Mouse (Mus musculus) lung, postnatal 4 days (tissue): ENCODE results near the gene Ilf2.
A peak's percentile ranks its signal among the peaks of the same experiment; 100 is the strongest.

ENCODE experiments used
- DNase-seq, 2 experiments: peaks; one replicate each; pipeline ENCODE4 v3.0.0; 2021

Gene Ilf2

DNA sequence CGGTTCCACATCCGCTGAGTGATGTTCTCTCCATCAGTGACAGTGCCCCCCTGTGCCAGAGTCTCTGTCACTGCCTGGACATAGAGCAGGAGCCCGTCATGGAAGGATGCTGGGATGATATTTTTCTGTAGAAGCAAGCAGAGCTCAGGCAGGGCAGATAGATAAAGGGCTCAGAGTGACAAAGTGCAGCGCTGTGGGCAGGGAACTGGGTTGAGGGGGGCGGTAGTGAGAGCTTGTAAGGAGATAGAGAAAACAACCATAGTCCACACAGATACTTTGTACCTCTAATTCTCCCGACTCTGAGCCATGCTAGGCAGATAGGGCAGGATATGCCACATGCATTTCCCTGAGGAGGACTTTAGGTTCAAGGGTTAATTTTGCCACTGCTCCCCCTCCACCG lies 13.3 kb upstream of the Ilf2 start:
- DNase-seq: no peak

DNA sequence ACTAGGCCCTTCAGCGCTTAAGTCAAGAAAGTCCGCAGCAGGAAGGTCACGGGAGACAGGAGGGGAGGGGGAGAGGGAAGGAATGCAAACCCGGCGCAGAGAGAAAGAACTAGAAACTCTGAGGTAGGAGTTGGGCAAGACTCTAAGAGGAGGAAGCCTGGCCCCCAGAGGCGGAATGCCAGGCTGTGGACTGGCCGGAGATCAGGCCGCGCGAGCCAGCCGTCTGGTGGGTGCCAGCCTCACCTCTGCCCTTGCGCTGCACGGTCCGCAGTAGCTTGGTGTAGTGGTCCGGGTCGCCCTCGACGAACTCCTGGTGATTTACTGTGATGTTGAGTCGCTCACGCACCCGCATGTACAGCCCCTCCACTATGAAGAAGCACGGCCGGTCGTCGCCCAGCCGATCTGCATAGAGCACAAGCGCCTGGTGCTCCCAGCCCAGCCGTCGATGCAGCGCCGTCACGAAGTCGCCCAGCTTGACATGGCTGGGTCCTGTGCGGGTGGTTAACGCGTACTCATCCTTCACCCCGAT lies 11.3 kb upstream of the Ilf2 start:
- peak; percentile 71 to 86 for DNase-seq

DNA sequence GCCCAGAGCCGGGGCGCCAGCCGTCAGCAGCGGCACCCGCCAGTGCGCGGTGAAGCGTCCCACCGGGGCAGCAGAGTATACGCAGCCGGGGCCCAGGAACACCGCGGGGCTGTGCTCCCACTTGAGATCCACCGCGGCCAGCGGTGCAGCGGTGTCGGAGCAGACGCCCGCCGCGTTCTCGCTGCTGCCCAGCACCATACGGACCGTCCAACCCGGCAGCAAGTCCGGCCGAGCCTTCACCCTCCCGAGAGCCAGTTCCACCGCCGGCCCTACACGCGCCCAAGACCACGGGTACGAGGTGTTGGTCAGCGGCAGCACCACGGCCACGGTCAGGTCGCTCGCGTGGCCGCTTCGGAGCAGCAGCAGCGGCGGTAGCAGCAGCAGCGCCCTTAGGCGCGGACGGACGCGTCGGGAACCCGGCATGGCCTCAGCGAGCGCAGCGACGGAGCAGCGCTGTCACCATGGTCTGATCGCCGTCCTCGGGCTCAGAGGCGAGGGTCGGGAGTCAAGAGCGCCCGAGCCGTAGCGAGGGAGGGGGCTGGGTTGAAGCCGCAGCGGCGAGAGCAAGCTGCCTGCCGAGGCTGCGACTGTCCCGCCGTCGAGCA lies 10.7 kb upstream of the Ilf2 start:
- peak; percentile 51 to 62 for DNase-seq

DNA sequence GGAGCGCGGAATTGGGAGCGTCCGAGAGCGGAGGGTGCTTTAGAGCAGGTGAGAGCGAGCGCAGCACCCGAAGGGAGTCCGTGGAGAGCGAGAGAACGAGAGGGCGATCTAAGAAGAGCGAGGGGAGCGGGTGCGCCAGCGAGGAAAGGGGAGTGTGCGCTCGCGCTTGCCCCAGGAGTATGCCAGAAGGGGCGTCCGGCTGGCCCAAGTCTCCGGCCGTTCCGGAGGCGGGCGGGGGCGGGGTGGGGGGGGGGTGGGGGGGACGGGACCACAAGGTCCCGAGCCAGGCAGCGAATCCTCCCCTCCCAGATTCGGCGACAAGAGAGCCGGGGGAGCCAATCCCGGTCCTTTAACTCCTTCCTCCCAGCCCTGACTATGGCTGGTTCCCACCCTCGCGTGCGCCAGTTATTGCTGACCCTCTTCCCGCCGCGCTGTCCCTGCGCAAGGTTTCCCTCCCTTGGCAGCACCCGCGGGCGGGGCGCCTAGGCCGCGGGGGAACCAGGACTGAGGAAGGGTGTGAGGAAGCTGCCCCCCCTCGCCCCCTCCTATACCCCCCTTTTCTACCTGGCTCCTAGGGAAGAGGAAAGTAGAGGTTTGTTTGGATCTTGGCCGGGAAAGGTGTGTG lies 10.1 kb upstream of the Ilf2 start, which contains the start of gene Npr1:
Gene Npr1, minus strand, starts transcription at position 181 of the 625 bp plus-strand sequence.
- peak; percentile 77 to 88 for DNase-seq

DNA sequence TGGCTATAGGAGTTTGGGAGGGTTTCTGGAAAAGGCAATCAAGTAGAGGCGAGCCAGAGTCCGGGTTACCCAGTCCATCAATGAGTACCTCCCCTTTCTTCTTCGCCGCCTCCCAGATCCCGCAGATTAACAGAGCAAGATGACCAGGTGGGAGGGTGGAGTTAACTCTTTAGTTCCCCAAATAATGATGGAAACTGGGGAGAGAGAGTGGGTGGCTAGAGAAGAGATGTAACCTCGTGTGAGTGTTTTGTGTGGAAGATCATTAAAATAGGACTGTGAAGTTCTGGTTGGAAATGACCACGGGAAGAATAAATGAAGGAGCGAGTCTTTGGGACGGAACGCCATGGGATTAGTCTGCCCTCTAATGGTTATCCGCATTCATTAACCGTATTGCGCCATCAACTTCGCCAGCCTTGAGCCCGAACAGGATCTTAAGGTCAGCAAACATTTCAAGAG lies 9.6 kb upstream of the Ilf2 start:
- DNase-seq: peak; percentile 73 to 83

DNA sequence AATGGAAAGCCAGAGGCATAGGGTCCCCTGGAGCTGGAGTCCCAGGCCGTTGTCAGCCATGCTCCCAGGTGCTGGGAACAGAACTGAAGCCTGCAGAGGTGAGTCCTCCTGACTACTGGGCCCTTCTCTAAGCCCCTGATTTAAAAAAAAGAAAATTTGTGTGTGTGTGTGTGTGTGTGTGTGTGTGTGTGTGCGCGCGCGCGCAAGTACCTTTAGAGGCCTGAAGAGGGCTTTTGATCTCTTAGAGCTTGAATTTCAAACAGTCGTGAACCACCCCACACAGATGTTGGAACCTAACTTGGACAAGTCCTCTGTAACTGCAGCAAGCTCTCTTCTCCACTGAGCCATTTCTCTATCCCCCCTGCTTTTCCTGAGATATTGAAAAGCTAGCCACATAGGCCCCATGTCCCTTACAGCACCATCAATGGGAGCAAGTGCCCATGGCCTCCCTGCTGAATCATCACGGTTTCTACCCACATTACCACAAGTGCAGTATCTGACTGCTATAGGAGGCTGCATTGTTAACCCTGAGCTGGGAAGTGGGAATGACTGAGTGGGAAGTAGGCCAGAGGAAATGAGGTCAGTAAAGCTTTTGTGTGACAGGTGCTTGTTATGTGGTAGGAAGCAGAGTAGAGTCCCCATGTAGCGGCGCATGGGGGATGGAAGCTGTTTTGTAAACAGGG lies 8.2 kb upstream of the Ilf2 start:
- peak in 1 of 2 experiments; percentile 12 for DNase-seq

DNA sequence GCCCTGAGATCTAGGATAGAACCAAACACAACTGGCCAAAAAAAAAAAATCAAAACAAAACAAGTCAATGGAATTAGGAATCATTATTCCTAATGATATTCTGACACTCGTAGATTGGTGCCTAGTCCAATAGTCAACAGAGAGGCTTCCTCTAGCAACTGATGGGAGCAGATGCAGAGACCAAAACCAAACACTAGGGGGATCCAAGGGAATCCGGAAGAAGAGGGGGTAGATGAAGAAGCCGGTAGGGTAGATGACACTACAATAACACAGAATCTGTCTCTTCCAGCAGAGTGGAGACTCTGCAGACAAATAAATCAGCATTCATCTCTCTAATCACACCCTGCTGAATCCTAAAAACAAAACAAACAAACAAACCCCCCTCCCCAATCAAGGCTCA lies 3.7 kb upstream of the Ilf2 start:
- DNase-seq: peak in 1 of 2 experiments; percentile 70

DNA sequence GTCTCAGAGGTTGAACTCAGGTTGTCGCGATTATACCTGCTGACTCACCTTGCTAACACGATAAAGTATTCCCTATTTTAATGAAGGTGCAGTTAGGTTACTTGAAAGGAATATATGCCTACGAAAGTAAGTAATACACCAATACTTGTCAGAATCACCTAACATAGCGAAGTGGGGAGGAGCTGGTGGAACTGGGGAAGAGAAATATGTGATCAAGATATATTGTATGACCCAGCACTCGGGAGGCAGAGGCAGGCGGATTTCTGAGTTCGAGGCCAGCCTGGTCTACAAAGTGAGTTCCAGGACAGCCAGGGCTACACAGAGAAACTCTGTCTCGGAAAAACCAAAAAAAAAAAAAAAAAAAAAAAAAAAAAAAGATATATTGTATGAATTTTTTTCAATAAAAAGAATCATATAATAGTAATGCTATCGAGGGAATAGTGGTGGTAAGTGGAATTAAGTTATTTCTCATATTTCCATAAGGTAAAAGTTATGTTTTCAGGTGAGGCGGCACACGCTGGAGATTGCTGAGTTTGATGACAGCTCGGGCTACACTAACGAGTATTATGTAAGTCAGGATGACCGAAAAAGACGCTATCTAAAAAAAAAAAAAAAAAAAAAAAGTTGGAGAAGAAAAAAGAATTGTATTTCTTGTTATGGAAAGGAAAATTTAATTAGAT lies 635 bp upstream of the Ilf2 start:
- no peak for DNase-seq

DNA sequence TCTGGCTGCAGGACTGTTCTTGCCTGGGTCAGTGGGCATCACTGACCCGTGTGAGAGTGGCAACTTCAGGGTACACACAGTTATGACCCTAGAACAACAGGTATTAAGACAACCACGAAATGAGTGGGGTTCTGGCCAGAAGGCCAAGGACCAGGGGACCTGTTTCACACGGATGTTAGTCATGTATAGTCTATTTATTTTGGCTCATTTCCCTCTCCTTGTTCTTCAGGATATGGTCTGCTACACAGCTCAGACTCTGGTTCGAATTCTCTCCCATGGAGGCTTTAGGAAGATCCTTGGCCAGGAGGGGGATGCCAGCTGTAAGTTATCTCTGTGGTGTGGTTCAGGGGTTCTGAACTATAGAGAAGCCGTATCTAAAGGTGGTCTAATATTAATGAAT lies 11.1 kb downstream of the Ilf2 start:
- DNase-seq: no peak

DNA sequence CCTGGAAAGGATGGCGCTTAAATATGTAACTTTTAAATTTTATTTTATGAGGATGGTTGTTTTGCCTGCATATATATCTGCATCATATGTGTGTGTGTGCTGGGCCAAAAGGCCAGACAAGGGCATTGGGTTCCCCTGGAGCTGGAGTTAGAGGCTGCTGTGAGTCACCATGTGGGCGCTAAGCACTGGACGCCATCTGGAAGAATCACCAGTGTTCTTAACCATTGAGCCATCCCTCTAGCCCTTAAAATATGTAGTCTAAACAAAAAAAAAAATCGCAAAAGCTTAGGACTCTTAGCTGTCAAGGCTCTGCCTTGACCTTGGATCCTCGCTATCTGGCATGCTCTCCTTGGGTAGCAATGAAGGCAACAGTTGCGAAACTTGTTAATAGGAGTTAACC lies 12.7 kb downstream of the Ilf2 start:
- no peak for DNase-seq

DNA sequence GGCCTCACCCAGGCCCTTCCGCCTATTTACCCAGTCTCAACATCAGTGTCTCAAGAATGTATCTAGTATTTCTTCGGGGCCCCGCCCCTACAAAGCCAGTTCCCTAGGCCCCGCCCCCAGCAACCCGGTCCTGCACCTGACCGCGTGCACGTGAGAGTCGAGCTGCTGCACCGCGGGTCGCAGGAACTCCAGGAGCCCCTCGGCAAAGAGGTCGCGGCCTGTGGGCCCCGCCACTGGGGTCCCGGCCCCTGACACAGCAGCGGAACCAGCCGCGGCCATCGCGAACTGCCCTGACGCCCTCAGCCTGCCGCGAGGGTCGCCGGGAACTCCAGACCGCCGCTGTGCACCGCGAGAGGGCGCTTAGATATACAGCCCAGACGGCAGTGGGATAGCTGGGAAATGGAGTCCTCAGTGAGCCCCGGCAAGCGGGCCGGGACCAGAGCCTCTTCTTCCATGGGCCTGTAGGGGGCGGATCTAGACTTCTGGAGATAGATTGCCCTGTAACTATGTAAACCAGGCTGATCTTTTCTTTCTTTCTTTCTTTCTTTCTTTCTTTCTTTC lies 14.8 kb downstream of the Ilf2 start, which contains the start of gene Snapin:
Gene Snapin, minus strand, starts transcription at position 338 of the 561 bp plus-strand sequence.
- DNase-seq: peak; percentile 97 to 98

DNA sequence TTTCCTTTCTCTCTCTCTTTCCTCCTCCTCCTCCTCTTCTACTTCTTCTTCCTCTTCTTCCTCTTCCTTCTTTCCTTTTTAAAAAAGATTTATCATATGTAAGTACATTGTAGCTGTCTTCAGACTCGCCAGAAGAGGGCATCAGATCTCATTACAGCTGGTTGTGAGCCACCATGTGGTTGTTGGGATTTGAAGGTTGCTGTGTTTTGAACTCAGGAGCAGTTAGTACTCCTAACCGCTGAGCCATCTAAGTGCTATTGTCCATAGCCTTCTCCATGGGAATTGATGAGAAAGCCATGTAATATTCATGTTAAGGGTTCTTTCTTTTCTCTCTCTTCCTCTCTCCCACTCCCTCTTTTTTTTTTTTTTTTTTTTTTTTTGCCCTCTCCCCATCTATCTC lies 15.4 kb downstream of the Ilf2 start:
- peak in 1 of 2 experiments; percentile 67 for DNase-seq

DNA sequence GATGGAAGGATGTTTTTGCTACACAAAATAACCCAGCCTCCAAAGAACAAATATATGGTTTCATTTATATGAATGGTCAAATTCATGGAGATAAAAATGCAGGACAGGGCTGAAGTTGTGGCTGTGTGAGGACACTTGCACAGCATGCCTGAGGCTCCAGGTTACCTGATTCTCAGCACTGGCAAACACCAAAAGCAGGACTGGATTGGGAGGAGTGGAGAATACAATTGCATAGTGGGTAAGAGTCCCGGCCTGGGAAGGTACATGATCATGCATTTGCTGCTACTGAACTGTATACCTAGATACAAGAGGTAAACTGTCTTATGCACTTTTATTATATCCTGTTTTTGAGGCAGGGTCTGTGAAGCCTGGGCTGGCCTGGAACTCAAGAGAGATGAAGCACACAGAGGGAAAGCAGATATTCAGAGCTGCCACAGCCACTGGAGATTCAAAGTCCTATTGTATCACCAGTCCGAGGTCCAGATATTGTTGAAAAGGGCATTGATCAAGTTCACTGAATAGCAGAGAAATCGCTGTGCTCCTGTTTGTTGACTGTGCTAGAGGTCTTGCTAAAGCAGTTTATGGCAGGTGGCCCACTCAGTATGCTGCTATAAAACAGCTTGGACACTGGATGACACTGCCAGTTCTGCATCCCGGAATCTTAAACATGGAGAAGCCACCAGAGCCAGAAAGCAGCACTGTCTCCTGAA lies 18.1 kb downstream of the Ilf2 start:
- DNase-seq: no peak

DNA sequence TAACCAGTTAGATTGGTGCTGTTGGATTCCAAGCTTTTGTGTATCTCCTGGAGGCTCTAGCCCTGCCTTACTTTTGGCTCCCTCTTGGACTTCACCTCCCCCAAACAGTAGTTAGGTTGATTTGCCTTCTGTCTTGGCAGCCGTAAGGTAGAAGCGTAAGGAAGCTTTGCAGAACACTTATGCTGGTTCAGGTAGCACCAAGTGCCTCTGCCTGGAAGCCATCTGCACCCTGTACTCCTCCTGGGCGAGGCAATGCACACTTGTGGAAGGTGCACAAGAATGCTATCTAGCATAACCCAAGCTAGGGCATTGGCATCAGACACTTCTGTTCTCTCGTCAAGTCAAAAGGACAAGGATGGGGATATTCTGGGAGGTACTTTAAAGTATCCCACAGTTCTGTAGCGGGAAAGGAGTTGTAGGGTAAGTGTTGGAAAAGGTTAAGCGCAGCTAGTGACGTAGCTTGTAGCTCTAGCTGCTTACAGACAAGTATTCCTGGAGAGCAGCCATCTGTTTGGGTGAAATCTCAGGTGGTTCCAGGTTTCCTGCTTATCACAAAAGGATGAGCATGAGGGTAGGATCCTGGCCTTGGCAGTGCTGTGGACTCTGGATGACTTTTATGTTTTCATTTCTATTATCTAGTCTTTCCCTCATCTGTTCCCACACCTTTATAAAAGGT lies 20.1 kb downstream of the Ilf2 start:
- no peak for DNase-seq

DNA sequence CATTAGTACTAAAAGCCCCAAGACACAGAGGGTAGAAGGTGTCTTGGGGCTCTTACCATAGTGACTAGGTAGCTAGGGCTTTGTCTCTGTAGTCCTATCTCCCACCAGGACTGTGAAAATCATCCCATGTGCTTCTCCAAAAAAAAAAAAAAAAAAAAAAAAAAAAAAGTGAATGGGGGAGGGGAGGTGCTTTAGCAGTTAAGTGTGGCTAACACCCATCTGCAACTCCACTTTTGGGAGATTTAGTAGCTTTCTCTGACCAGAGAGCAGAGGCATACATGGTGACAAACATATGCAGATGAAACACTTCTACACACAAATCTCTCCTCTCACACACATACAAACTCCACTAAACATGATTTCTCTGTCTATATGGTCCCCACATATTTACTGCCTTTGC lies 21.7 kb downstream of the Ilf2 start:
- no peak for DNase-seq

DNA sequence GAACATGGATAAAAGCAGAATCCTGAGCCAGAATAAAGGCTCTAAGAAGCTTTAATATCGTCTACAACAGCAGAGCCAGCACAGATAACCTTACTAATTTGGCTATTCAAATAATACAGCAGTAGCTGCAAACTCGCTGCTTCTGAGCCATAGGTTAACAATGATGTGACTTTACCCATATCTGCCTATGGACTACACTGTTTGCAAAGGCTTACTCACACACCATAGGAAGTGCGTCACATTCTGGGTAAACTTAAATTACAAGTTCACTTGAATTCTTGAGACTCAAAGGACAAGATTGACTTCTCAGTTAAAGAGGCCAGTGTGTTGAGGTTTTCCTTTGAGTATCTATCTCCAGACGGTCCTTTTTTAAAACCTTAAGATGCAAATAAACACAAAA lies 27.5 kb downstream of the Ilf2 start:
- DNase-seq: no peak

DNA sequence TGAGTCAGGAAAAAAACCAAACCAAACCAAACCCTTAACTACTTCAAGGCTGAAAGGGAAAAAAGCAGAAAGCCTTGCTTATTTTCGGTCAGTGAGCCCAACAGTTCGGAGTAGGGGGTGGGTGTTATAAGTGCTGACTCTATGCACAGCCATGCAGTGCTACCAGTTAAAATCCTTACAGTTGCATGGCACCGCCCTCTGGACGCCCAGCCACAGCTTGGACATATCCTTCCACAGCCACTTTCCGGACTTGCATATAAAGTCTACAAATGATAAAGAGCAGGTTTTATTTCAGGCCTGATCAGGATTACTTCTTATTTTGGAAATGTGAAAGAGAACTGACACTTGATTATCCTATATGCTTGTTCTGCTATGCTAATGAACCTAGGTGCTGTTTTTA lies 29.3 kb downstream of the Ilf2 start:
- DNase-seq: peak; percentile 58 to 86

DNA sequence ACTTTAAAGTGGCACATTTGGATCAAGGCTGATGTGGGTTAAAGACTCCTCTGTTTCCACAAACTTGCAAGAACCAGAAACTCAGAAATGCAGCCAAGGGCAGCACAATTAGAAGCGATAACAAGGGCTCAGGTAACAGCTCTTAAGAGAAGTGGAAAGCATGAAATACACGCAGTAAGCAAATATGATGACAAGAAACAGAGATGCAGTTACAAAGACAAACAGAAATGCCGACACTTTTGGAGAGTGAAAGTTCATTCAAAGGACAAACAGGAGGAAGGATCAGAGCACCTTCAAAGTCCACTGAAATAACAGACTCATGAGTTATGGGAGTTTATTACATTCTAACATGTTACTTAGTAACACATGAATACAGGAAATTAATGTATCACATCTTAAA lies 30.4 kb downstream of the Ilf2 start:
- DNase-seq: no peak

DNA sequence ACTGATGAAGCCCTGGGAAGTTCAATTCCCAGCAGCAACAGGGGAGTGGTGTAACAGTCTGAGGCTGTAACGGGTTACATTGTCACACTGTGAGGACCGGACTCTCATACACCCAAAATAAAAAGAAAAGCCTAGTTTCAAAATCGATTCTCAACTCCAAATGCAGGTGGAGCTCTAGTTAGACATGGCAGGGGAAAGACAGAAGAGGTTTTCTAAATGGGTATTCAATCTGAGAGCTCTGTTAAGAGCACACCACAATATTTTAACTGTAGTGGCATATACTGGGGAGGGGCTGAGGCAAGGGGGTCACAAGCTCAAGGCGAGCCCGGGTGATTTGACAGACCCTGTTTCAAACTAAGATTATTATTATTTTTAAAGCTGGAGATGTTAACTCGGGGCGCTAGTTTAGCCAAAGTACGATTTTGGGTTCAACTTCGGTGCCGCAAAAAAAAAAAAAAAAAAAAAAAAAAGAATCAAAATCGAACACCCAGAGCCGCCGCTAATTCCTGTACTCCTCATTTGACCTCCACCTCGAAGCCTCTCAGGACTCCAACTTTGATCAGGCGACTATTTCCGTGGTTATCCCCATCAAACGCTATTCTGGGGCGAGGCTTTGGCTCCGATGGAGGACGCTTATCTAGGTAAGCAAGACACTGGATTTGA lies 32.5 kb downstream of the Ilf2 start:
- no peak for DNase-seq

DNA sequence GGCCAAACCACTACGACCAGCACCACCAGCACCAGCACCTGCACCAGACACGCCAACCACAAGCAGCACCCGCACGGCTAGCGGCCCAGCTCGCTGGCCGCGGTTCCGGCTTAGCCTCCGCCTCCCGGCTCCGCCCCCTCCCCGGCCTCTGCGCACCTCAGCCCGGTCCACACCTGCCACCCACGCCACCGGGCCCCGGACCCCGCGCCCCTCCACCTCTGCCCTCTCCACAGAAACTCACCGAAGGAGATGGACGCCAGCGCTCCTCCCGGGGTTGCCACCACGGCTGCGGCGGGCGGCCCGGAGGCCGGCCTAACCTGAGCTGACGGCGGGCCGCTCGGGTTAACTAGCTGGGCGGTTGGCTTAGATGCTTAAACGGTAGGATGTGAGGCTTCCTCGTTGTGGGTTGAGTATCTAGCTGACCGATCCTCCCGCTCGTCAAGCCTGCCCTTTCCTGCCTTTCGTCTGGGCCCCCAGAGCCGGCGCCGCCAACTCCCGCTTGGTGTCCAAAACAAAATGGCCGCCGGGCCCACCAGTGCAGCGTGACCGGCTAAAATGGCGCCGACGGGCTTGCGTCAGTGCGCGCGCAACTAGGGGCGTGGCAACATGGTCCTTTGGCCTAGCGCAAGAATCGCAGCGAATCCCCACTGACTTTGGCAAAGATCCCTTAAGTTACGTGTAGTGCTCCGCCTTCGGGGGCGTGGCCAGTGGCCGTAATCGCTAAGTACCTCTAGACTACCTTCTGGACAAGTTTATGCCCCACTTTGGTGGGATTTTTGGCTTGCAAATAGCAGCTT lies 33.2 kb downstream of the Ilf2 start, which contains the start of gene Chtop:
Gene Chtop, minus strand, starts transcription at position 549 of the 797 bp plus-strand sequence.
- DNase-seq: peak; percentile 99 to 100
